Mouse (Mus musculus): ENCODE measurements around the gene 9530053A07Rik. TPM values are rescaled to one million over a fixed set of nuclear protein-coding genes. Genes with fewer than 3 reads are reported as not detected.

Gene 9530053A07Rik
- polyA plus RNA-seq, 1 experiment from 2014 or later = not detected

- no peaks in the 10 kb centered on the region for H3K9me3 ChIP-seq (ENCODE audit: low read depth, low read length)
- H3K27ac ChIP-seq (ENCODE audit: low read depth) = no peak overlapping the region
- H3K36me3 ChIP-seq (ENCODE audit: insufficient read depth) = no peaks in the 10 kb centered on the region
- H3K9ac ChIP-seq = no peak overlapping the region
- no peak for ATAC-seq (ENCODE audit: insufficient read depth)
- 28% methylated on average over 6 of the region's 6 CpGs for WGBS
- TF ChIP-seq CTCF (IDR thresholded peaks at IDR 0.05; ENCODE audit: low read depth) = no peak
- no peak overlapping the region for H3K4me2 ChIP-seq
- H3K27me3 ChIP-seq (ENCODE audit: insufficient read depth, low read length) = no peaks in the 10 kb centered on the region
- H3K4me3 ChIP-seq (ENCODE audit: low read depth, low read length) = no peak overlapping the region
- no peak for DNase-seq
- H3K4me1 ChIP-seq (ENCODE audit: insufficient read depth) = no peaks in the 10 kb centered on the region
These were observed 30.0 kb downstream of the 9530053A07Rik start for GRCm38 (mm10) chr7:28159292-28159691.

- 78% methylated on average over 3 of the region's 3 CpGs for WGBS
- TF ChIP-seq CTCF (IDR thresholded peaks at IDR 0.05; ENCODE audit: low read depth) = no peak
- Histone ChIP-seq H3K27me3 (ENCODE audit: insufficient read depth, low read length) (no peaks in the 10 kb centered on the region), H3K4me3 (ENCODE audit: low read depth, low read length) (no peak overlapping the region), H3K4me2 (no peak overlapping the region), H3K27ac (ENCODE audit: low read depth) (no peak overlapping the region), H3K9ac (no peak overlapping the region), H3K9me3 (ENCODE audit: low read depth, low read length) (no peaks in the 10 kb centered on the region), H3K36me3 (ENCODE audit: insufficient read depth) (no peaks in the 10 kb centered on the region), H3K4me1 (ENCODE audit: insufficient read depth) (no peaks in the 10 kb centered on the region)
- ATAC-seq (ENCODE audit: insufficient read depth) (no peak), DNase-seq (no peak)
These were observed 30.6 kb downstream of the 9530053A07Rik start for GRCm38 (mm10) chr7:28159893-28160292.

GRCm38 (mm10) chr7:28161163-28161749 lies 32.0 kb downstream of the 9530053A07Rik start:
- DNase-seq = no peak
- Histone ChIP-seq H3K4me2 (no peak overlapping the region), H3K27me3 (ENCODE audit: insufficient read depth, low read length) (no peaks in the 10 kb centered on the region), H3K9me3 (ENCODE audit: low read depth, low read length) (no peaks in the 10 kb centered on the region), H3K27ac (ENCODE audit: low read depth) (no peak overlapping the region), H3K36me3 (ENCODE audit: insufficient read depth) (no peaks in the 10 kb centered on the region), H3K9ac (no peak overlapping the region), H3K4me3 (ENCODE audit: low read depth, low read length) (no peak overlapping the region), H3K4me1 (ENCODE audit: insufficient read depth) (no peaks in the 10 kb centered on the region)
- no peak for TF ChIP-seq CTCF (IDR thresholded peaks at IDR 0.05; ENCODE audit: low read depth)
- no peak for ATAC-seq (ENCODE audit: insufficient read depth)
- 50% methylated on average over 9 of the region's 9 CpGs for WGBS

GRCm38 (mm10) chr7:28165406-28165805 lies 36.1 kb downstream of the 9530053A07Rik start:
- Histone ChIP-seq H3K36me3 (ENCODE audit: insufficient read depth) (no peaks in the 10 kb centered on the region), H3K4me3 (ENCODE audit: low read depth, low read length) (no peak overlapping the region), H3K4me1 (ENCODE audit: insufficient read depth) (peaks cover 4% of the 10 kb centered on the region), H3K27ac (ENCODE audit: low read depth) (no peak overlapping the region), H3K27me3 (ENCODE audit: insufficient read depth, low read length) (no peaks in the 10 kb centered on the region), H3K9me3 (ENCODE audit: low read depth, low read length) (no peaks in the 10 kb centered on the region), H3K9ac (no peak overlapping the region), H3K4me2 (no peak overlapping the region)
- no peak for ATAC-seq (ENCODE audit: insufficient read depth)
- TF ChIP-seq CTCF (IDR thresholded peaks at IDR 0.05; ENCODE audit: low read depth) = peak; percentile 18; the same call in 1 of the 2 replicates
- 78% methylated on average over 6 of the region's 6 CpGs for WGBS
- no peak for DNase-seq

- Histone ChIP-seq H3K4me1 (ENCODE audit: insufficient read depth) (peaks cover 10% of the 10 kb centered on the region), H3K27me3 (ENCODE audit: insufficient read depth, low read length) (no peaks in the 10 kb centered on the region), H3K9ac (peak overlapping the region; percentile 81), H3K4me2 (peak overlapping the region; percentile 88), H3K4me3 (ENCODE audit: low read depth, low read length) (peak overlapping the region; percentile 91), H3K27ac (ENCODE audit: low read depth) (peak overlapping the region; percentile 58), H3K36me3 (ENCODE audit: insufficient read depth) (no peaks in the 10 kb centered on the region), H3K9me3 (ENCODE audit: low read depth, low read length) (no peaks in the 10 kb centered on the region)
- TF ChIP-seq CTCF (IDR thresholded peaks at IDR 0.05; ENCODE audit: low read depth) = peak; percentile 87
- 5% methylated on average over 9 of the region's 9 CpGs for WGBS
- DNase-seq (peak; percentile 84), ATAC-seq (ENCODE audit: insufficient read depth) (peak; percentile 39; the same call in 1 of the 2 replicates)
These were observed 39.3 kb downstream of the 9530053A07Rik start for GRCm38 (mm10) chr7:28168320-28169115.

GRCm38 (mm10) chr7:28169489-28170422 lies 40.5 kb downstream of the 9530053A07Rik start, which contains the start of gene Fbl:
TSS of gene Fbl (plus strand) at chr7:28169710.
- no peak for TF ChIP-seq CTCF (IDR thresholded peaks at IDR 0.05; ENCODE audit: low read depth)
- peak; percentile 98 for DNase-seq
- under 1% methylated on average over 80 of the region's 80 CpGs for WGBS

More at GRCm38 (mm10) chr7:28169489-28170422, 40.5 kb downstream of the 9530053A07Rik start, which contains the start of gene Fbl:
- H3K27me3 ChIP-seq (ENCODE audit: insufficient read depth, low read length) = no peaks in the 10 kb centered on the region
- peak within 1 kb of the TSS; percentile 88 for H3K4me2 ChIP-seq
- no peaks in the 10 kb centered on the region for H3K36me3 ChIP-seq (ENCODE audit: insufficient read depth)
- H3K9me3 ChIP-seq (ENCODE audit: low read depth, low read length) = no peaks in the 10 kb centered on the region
- peak within 1 kb of the TSS; percentile 91 for H3K4me3 ChIP-seq (ENCODE audit: low read depth, low read length)
- ATAC-seq (ENCODE audit: insufficient read depth) = peak; percentile 92
- H3K4me1 ChIP-seq (ENCODE audit: insufficient read depth) = peaks cover 10% of the 10 kb centered on the region
- peak within 1 kb of the TSS; percentile 90 for H3K27ac ChIP-seq (ENCODE audit: low read depth)
- peak within 1 kb of the TSS; percentile 81 for H3K9ac ChIP-seq

Measured in lung, embryonic 14.5 days (tissue).